Mouse (Mus musculus) C2C12 (cell line): Measurements from ENCODE around the gene Vmn1r198.

ENCODE experiments used
- CTCF ChIP-seq: IDR thresholded peaks from one replicate; pipeline ENCODE4 v1.5.1; 2011; ENCODE audit not compliant: control insufficient read depth, insufficient read depth, insufficient read length
- MYOG ChIP-seq: IDR thresholded peaks from one replicate; pipeline ENCODE4 v1.6.1; 2011; ENCODE audit not compliant: control insufficient read depth, insufficient read length; ENCODE audit errors: extremely low read depth

GRCm38 (mm10) chr13:22350064-22350463, at the start of gene Vmn1r198:
- no peak for TF ChIP-seq CTCF
- no peak for TF ChIP-seq MYOG
